Mouse (Mus musculus): ENCODE data around the gene Ces2h. TPM values are rescaled to one million over a fixed set of nuclear protein-coding genes. Genes with fewer than 3 reads are reported as not detected.

Ces2h gene
- polyA plus RNA-seq (2015; fragmentation: Nextera tagmentation; extraction: Ambion mirVana), result not detected in 2 replicates

DNA sequence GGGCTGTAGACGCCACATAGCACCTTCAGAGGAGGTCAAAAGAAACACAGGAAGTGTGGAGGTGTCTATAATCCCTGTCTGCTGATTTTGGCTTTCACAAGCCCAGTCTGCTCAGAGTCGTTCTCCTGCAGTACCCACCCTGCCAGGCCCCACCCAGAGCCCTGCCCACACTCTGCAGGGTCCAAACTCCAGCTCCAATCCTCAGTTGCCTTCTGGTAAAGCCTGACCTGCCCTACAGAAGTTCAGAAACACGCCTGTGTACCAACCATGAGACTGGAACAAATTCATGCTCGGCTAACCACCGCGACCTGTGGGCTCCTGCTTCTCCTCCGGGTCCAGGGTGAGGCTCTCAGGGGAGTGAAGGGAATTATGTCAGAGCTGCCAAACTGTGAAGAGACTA, at the start of gene Ces2h:
TSS of gene Ces2h (plus strand) at position 268 of the 400 bp plus-strand sequence.
- no peaks in the 10 kb centered on the region for H3K4me1 ChIP-seq
- ATAC-seq (ENCODE audit: insufficient number of reproducible peaks, insufficient read depth, low FRiP score, low TSS enrichment, low read depth), result no peak
- H3K27ac ChIP-seq, result no peak within 1 kb of the TSS
- no peak within 1 kb of the TSS for H3K4me2 ChIP-seq
- 85% methylated on average over 7 of the region's 7 CpGs for WGBS
- no peaks in the 10 kb centered on the region for H3K27me3 ChIP-seq
- no peaks in the 10 kb centered on the region for H3K36me3 ChIP-seq
- H3K9ac ChIP-seq, result no peak within 1 kb of the TSS
- H3K9me3 ChIP-seq, result no peaks in the 10 kb centered on the region
- H3K4me3 ChIP-seq, result no peak within 1 kb of the TSS

DNA sequence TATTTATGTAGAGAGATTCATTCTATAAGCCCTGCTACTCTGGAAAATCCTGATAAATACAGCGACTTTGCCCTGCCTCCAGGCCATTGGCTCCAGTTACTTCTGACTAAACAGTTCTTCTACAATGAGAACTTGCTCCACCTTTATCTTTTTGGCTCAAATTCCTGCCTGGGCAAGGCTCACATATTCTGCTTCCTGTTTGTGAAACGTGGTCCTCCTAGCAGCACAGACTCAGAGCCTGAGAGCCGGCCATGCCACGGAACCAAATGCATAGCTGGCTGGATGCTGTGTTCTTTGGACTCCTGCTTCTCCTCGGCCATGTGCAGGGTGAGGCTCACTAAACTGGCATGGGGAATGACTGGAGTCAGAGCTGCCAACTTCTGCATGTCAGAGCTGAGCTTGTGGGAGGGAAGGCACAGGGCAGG, 39.1 kb upstream of the Ces2h start, which contains the start of gene Ces2g:
TSS of gene Ces2g (plus strand) at position 182 of the 425 bp plus-strand sequence.
- no peaks in the 10 kb centered on the region for H3K4me1 ChIP-seq
- H3K27ac ChIP-seq, result no peak within 1 kb of the TSS
- 63% methylated on average over 5 of the region's 5 CpGs for WGBS
- no peak for ATAC-seq (ENCODE audit: insufficient number of reproducible peaks, insufficient read depth, low FRiP score, low TSS enrichment, low read depth)
- no peak within 1 kb of the TSS for H3K4me2 ChIP-seq
- no peaks in the 10 kb centered on the region for H3K9me3 ChIP-seq
- no peaks in the 10 kb centered on the region for H3K36me3 ChIP-seq
- no peak within 1 kb of the TSS for H3K4me3 ChIP-seq
- no peaks in the 10 kb centered on the region for H3K27me3 ChIP-seq
- H3K9ac ChIP-seq, result no peak within 1 kb of the TSS

DNA sequence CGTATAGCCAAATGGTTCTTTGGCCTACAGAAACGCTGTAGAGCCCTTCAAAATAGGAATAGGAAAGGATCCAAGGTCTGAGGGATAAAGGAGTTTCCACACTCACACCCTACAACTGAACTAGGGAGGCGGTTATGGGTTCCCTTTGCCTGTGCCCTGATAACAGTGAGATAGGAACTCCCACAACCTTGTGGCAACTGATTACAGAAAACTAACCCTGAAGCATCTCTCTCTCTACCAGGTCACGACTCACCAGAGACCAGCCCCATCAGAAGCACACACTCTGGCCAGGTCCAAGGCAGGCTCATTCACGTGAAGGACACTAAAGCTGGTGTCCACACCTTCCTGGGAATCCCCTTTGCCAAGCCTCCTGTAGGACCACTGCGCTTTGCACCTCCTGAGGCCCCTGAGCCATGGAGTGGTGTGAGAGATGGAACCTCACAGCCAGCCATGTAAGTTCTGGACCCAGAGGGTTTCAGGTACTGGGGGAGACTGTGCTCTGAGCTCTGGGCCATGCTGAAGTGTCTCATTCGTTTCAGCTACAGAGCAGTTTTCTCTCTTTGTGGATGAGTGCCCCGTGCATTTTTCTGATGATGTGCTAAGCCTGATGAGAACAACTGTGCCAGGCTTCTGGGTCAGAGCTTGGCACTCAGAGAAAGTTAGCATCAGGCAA, 38.3 kb upstream of the Ces2h start:
- no peak overlapping the region for H3K4me3 ChIP-seq
- WGBS, result 74% methylated on average over 8 of the region's 8 CpGs
- H3K4me2 ChIP-seq, result no peak overlapping the region
- no peak for ATAC-seq (ENCODE audit: insufficient number of reproducible peaks, insufficient read depth, low FRiP score, low TSS enrichment, low read depth)
- no peaks in the 10 kb centered on the region for H3K36me3 ChIP-seq
- H3K4me1 ChIP-seq, result no peaks in the 10 kb centered on the region
- H3K9ac ChIP-seq, result no peak overlapping the region
- no peak overlapping the region for H3K27ac ChIP-seq
- H3K9me3 ChIP-seq, result no peaks in the 10 kb centered on the region
- H3K27me3 ChIP-seq, result no peaks in the 10 kb centered on the region

DNA sequence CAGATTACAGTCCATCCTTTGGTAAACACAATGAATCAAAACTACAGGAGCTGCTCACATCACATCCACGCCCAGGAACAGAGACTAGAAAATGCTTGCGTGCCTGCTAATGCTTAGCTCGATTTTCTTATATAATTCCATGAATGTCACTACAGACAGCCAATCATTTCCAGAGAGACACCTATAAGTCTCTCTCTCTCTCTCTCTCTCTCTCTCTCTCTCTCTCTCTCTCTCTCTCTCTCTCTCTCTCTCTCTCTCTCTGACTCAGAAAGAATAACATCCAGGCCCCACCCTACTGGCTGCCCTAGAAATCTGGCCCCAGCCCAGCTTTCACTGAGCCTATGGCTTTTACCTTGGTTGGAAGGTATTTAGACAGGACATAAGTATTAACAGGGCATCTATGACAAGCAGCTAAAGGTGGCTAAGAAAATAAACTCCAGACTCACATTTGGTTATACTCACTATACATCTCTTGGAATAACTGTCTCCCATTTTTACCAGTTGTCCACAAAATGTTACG, 37.2 kb upstream of the Ces2h start:
- no peaks in the 10 kb centered on the region for H3K27me3 ChIP-seq
- H3K9ac ChIP-seq, result no peak overlapping the region
- no peaks in the 10 kb centered on the region for H3K36me3 ChIP-seq
- WGBS, result 82% methylated on average over 4 of the region's 4 CpGs
- H3K27ac ChIP-seq, result no peak overlapping the region
- no peak for ATAC-seq (ENCODE audit: insufficient number of reproducible peaks, insufficient read depth, low FRiP score, low TSS enrichment, low read depth)
- no peaks in the 10 kb centered on the region for H3K9me3 ChIP-seq
- no peak overlapping the region for H3K4me3 ChIP-seq
- no peaks in the 10 kb centered on the region for H3K4me1 ChIP-seq
- H3K4me2 ChIP-seq, result no peak overlapping the region

DNA sequence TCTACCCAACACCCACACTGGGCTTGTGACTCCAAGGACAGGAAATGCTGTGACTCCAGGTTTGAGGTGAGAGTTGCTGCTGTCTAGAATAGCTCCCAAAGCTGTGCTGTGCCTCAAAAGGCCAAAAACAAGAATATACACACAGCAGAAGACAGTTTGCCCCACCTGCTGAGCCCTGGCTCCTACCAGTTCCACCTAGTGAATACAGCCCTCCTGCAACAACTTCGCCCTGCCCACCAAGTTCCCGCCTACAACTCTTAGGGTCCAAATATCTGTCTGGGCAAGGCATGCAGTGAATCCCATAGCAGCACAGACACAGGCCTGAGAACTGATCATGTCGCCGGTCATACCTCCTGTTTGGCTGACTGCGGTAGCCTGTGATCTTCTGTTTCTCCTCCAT, 16.5 kb upstream of the Ces2h start:
- H3K36me3 ChIP-seq, result no peaks in the 10 kb centered on the region
- no peak overlapping the region for H3K27ac ChIP-seq
- H3K27me3 ChIP-seq, result no peaks in the 10 kb centered on the region
- H3K4me1 ChIP-seq, result no peaks in the 10 kb centered on the region
- H3K9ac ChIP-seq, result no peak overlapping the region
- WGBS, result 89% methylated on average over 5 of the region's 5 CpGs
- no peak overlapping the region for H3K4me2 ChIP-seq
- H3K9me3 ChIP-seq, result 0 out of 2 replicates have a peak, but pooled peaks cover 4% of the 10 kb centered on the region
- ATAC-seq (ENCODE audit: insufficient number of reproducible peaks, insufficient read depth, low FRiP score, low TSS enrichment, low read depth), result no peak
- no peak overlapping the region for H3K4me3 ChIP-seq

DNA sequence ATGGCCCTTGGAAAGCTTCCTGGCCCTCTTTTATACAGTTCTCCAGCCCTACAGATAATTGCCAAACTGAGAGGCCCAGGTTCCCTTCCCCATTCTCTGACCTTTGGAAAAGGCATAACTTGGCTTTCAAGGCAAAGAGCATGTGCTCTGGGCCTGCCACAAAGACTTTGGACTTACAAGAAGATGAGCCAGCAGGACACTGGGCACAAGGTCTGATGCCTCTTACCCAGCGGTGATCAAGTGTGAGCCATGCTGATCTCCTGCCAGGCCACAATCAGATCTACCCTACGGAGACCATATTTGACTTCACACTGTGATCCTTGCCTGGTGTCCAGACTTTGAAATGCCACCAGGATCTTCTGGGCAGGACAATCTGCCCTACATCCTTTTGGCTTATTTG, 15.7 kb upstream of the Ces2h start:
- WGBS, result 87% methylated on average over 2 of the region's 2 CpGs
- Histone ChIP-seq H3K9me3 (0 out of 2 replicates have a peak, but pooled peaks cover 4% of the 10 kb centered on the region), H3K4me1 (no peaks in the 10 kb centered on the region), H3K27ac (no peak overlapping the region), H3K4me3 (no peak overlapping the region), H3K4me2 (no peak overlapping the region), H3K36me3 (no peaks in the 10 kb centered on the region), H3K9ac (no peak overlapping the region), H3K27me3 (no peaks in the 10 kb centered on the region)
- ATAC-seq (ENCODE audit: insufficient number of reproducible peaks, insufficient read depth, low FRiP score, low TSS enrichment, low read depth), result no peak

DNA sequence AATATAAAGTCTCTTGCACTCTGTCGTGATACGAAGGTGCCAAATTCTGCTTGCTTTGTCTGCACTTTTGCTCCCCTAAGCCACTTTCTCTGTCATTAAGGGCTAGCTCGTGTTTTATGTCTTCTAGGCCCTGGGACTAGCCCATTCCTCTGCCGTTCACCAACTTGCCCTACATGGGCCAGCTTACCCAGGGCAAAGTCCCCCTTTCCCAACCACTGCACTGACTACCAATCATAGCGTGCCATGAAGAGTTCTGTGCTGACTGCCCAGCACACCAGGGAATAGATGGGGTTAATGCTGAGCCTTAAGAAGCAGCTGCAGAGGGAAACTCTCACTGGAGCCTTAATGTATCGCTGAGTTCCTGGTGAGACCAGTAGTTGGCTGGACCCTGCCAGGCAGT, 2.5 kb upstream of the Ces2h start:
- H3K9ac ChIP-seq, result no peak overlapping the region
- H3K36me3 ChIP-seq, result no peaks in the 10 kb centered on the region
- H3K27me3 ChIP-seq, result no peaks in the 10 kb centered on the region
- no peak overlapping the region for H3K4me3 ChIP-seq
- H3K9me3 ChIP-seq, result no peaks in the 10 kb centered on the region
- H3K4me1 ChIP-seq, result no peaks in the 10 kb centered on the region
- ATAC-seq (ENCODE audit: insufficient number of reproducible peaks, insufficient read depth, low FRiP score, low TSS enrichment, low read depth), result no peak
- no peak overlapping the region for H3K4me2 ChIP-seq
- 79% methylated on average over 6 of the region's 6 CpGs for WGBS
- no peak overlapping the region for H3K27ac ChIP-seq

DNA sequence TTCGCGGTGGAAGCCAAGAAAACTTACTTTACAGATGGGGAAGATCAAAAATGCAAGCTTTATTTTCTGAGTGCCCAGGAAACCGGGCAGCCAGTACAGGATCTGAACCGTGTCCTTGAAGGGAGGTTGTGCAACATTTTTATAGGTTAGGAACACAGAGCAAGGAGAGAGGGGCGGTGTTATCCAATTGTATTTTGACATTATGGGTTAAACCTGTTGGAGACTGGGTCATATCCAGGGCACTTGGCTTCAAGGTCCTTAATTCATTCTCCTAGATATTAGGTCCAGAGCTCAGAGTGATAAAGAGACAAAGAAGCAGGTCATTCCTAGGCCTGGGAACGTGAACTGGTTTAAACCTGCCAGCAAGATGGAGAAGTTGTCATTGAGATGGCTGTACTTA, 1.5 kb upstream of the Ces2h start:
- Histone ChIP-seq H3K4me1 (no peaks in the 10 kb centered on the region), H3K4me2 (no peak overlapping the region), H3K27ac (no peak overlapping the region), H3K36me3 (no peaks in the 10 kb centered on the region), H3K9ac (no peak overlapping the region), H3K9me3 (no peaks in the 10 kb centered on the region), H3K27me3 (no peaks in the 10 kb centered on the region), H3K4me3 (no peak overlapping the region)
- no peak for ATAC-seq (ENCODE audit: insufficient number of reproducible peaks, insufficient read depth, low FRiP score, low TSS enrichment, low read depth)
- WGBS, result 86% methylated on average over 6 of the region's 6 CpGs

DNA sequence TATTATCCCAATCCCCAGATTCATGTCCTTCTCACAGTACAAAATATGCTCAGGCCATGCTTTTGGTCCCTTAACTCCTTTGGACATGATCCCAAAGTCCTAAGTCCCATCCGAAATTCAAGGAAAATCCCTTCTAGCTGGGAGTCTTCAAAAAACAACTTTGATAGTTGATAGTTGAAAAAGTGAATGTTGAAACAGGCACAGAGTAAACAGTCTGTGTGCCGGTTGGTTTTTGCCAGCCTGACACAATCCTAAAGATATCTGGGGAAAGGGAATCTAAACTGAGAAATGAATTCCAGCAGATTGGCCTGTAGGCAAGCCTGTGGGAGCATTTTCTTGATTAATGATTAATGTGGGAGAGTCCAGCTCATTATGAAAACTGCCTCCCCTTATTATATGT, 9.3 kb downstream of the Ces2h start:
- WGBS, result 82% methylated on average over 2 of the region's 2 CpGs
- Histone ChIP-seq H3K4me2 (no peak overlapping the region), H3K4me1 (no peaks in the 10 kb centered on the region), H3K36me3 (no peaks in the 10 kb centered on the region), H3K4me3 (no peak overlapping the region), H3K9ac (no peak overlapping the region), H3K27me3 (no peaks in the 10 kb centered on the region), H3K27ac (no peak overlapping the region), H3K9me3 (no peaks in the 10 kb centered on the region)
- ATAC-seq (ENCODE audit: insufficient number of reproducible peaks, insufficient read depth, low FRiP score, low TSS enrichment, low read depth), result no peak

DNA sequence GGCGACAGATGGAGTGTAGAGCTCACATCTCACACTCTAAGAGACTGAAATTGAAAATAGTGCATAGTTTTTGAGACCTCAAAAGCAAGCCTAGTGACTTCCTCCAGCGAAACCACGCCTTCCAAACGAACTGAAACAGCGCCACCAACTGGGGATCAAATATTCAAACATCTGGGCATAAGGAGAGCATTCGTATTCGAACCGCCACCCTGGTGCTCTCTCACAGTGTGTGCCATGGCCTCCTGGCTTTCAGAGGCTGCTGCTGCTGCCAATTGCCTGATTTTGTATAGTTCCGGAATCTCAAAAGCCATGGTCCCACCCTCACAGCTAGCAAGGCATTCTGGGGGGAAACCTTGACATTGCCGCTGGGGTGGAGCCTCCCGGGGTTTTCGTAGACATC, 10.5 kb downstream of the Ces2h start:
- no peaks in the 10 kb centered on the region for H3K9me3 ChIP-seq
- no peaks in the 10 kb centered on the region for H3K4me1 ChIP-seq
- no peak overlapping the region for H3K4me3 ChIP-seq
- no peak overlapping the region for H3K27ac ChIP-seq
- no peaks in the 10 kb centered on the region for H3K36me3 ChIP-seq
- H3K27me3 ChIP-seq, result no peaks in the 10 kb centered on the region
- no peak overlapping the region for H3K4me2 ChIP-seq
- ATAC-seq (ENCODE audit: insufficient number of reproducible peaks, insufficient read depth, low FRiP score, low TSS enrichment, low read depth), result no peak
- H3K9ac ChIP-seq, result no peak overlapping the region
- 80% methylated on average over 12 of the region's 12 CpGs for WGBS

DNA sequence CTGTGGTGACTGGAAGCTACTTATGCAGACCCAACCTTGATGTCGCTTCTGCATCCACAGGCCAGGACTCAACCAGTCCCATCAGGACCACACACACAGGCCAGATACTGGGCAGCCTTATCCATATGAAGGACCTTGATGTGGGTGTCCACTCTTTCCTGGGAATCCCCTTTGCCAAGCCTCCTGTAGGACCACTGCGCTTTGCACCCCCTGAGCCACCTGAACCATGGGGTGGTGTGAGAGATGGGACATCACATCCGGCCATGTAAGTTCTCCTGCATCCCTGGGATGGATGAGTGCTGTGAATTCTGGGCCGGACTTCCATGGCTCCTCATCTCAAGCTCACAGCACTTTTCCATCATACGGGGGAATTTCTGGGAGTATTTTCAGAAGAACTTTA, 13.7 kb downstream of the Ces2h start:
- H3K27me3 ChIP-seq, result no peaks in the 10 kb centered on the region

DNA sequence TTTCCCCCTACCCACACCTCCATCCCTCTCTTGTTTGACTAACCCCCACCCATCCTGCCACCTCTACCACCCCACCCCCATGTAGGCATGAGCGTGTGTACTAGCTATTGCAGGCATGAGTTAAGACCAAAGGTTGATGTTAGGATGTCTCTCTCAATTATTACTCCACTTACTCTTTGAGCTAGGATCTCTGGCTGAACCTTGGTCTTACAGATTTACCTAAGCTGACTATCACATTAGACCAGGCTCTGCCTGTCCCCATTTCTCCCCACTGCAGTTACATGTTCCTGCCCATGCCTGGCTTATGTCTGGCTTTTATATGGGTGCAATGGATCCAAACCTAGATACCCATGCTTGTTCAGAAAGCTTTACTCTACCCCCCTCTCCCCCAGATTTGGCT, 21.3 kb downstream of the Ces2h start:
- no peak overlapping the region for H3K9ac ChIP-seq
- ATAC-seq (ENCODE audit: insufficient number of reproducible peaks, insufficient read depth, low FRiP score, low TSS enrichment, low read depth), result no peak
- H3K9me3 ChIP-seq, result no peaks in the 10 kb centered on the region
- no peaks in the 10 kb centered on the region for H3K27me3 ChIP-seq
- H3K36me3 ChIP-seq, result no peaks in the 10 kb centered on the region
- H3K27ac ChIP-seq, result no peak overlapping the region
- no peaks in the 10 kb centered on the region for H3K4me1 ChIP-seq
- 92% methylated on average over 1 of the region's 1 CpGs for WGBS
- no peak overlapping the region for H3K4me2 ChIP-seq
- no peak overlapping the region for H3K4me3 ChIP-seq

More for the DNA sequence above, 13.7 kb downstream of the Ces2h start:
- Histone ChIP-seq H3K27ac (no peak overlapping the region), H3K4me3 (no peak overlapping the region), H3K9me3 (no peaks in the 10 kb centered on the region), H3K36me3 (no peaks in the 10 kb centered on the region), H3K9ac (no peak overlapping the region), H3K4me2 (no peak overlapping the region), H3K4me1 (no peaks in the 10 kb centered on the region)
- WGBS, result 90% methylated on average over 5 of the region's 5 CpGs
- no peak for ATAC-seq (ENCODE audit: insufficient number of reproducible peaks, insufficient read depth, low FRiP score, low TSS enrichment, low read depth)
